ENCODE assay signal across 16 mouse cellular contexts in the genomic region with DNA sequence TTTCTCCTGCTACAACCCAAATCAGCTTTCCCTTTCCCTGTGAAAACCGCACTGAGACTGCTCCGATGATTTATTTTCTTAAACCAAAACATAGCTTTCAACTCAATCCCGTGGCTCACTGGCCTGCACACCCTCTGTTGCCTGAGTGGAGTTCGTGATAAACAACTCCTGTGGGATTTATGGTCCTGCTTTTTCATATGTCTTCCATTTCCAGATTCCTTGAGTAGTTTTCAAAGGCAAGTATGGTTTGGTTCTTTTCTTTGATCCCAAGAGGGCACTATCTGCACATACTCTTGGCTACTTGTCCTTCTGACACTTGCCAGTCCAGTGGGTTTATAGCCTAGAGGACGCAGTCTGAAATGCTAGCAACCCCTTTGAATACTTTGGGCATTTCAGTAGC.
DNase-seq lines count a peak whose midpoint lies in the region; ATAC-seq and TF ChIP-seq lines count a peak whose summit lies in the region.
"Had no signal": no experiment of that assay in that cellular context is flagged by ENCODE, and none has a peak within 500 bp of the region (broad histone marks: within the 10 kb centered on the region; RNA-seq: fewer than 3 reads in every experiment).

No protein-coding gene starts in this region.

- no peak overlapping the region for H3K9ac ChIP-seq in heart, postnatal 0 days (replicated peaks; ENCODE audit: low read depth, low read length)
- H3K9ac ChIP-seq in lung, embryonic 14.5 days = no peak overlapping the region
- H3K9ac ChIP-seq: heart, embryonic 15.5 days; hindbrain, embryonic 15.5 days; liver, embryonic 13.5 days had no signal

- ATAC-seq in heart, postnatal 0 days (ENCODE audit: insufficient read depth, low read depth) = no peak
- ATAC-seq in lung, embryonic 14.5 days (ENCODE audit: insufficient read depth) = no peak

- no peak for TF ChIP-seq EP300 in heart, postnatal 0 days (IDR thresholded peaks at IDR 0.05; ENCODE audit: low read depth)

- H3K27me3 ChIP-seq in heart, postnatal 0 days (ENCODE audit: control insufficient read depth, insufficient read depth, low read length) = no peaks in the 10 kb centered on the region
- no peaks in the 10 kb centered on the region for H3K27me3 ChIP-seq in lung, embryonic 14.5 days (ENCODE audit: insufficient read depth, low read length)
- H3K27me3 ChIP-seq: heart, embryonic 15.5 days; hindbrain, embryonic 15.5 days; liver, embryonic 13.5 days had no signal

- peak; percentile 33 for TF ChIP-seq CTCF in heart, postnatal 0 days (IDR thresholded peaks at IDR 0.05; ENCODE audit: low read depth)
- TF ChIP-seq CTCF in lung, embryonic 14.5 days (IDR thresholded peaks at IDR 0.05; ENCODE audit: low read depth) = peak; percentile 34; the same call in 1 of the 2 replicates
- no peak for TF ChIP-seq CTCF in lung, adult 2 months (IDR thresholded peaks at IDR 0.05; ENCODE audit: insufficient read depth, low read length)

- no peaks in the 10 kb centered on the region for H3K4me1 ChIP-seq in heart, postnatal 0 days (ENCODE audit: control insufficient read depth, insufficient read depth)
- H3K4me1 ChIP-seq in lung, embryonic 14.5 days (ENCODE audit: insufficient read depth) = no peaks in the 10 kb centered on the region
- H3K4me1 ChIP-seq in lung, adult 2 months (ENCODE audit: control insufficient read depth, insufficient read depth, low read length) = no peaks in the 10 kb centered on the region
- H3K4me1 ChIP-seq: heart, embryonic 15.5 days; hindbrain, embryonic 15.5 days; liver, embryonic 13.5 days had no signal

- no peak for TF ChIP-seq POLR2A in lung, adult 2 months (IDR thresholded peaks at IDR 0.05; ENCODE audit: borderline replicate concordance, extremely low read depth, low read depth, low read length)

- 56% methylated on average over 5 of the region's 5 CpGs for WGBS in heart, postnatal 0 days
- 44% methylated on average over 5 of the region's 5 CpGs for WGBS in lung, embryonic 14.5 days
- WGBS in lung, adult 2 months = 42% methylated on average over 5 of the region's 5 CpGs

- H3K9me3 ChIP-seq in heart, postnatal 0 days (replicated peaks; ENCODE audit: control insufficient read depth, low read length) = no peaks in the 10 kb centered on the region
- no peaks in the 10 kb centered on the region for H3K9me3 ChIP-seq in lung, embryonic 14.5 days (ENCODE audit: low read depth, low read length)
- H3K9me3 ChIP-seq: heart, embryonic 15.5 days; hindbrain, embryonic 15.5 days; liver, embryonic 13.5 days had no signal

- no peak for DNase-seq in heart, postnatal 0 days (ENCODE audit: low spot score)
- no peak for DNase-seq in heart, adult 11 months
- peak; percentile 43 for DNase-seq in lung, embryonic 14.5 days
- DNase-seq in lung, adult 2 months = no peak
- peak; percentile 48 for DNase-seq in embryo, embryonic 11.5 days (ENCODE audit: low read depth, low spot score)
- peak; percentile 17 for DNase-seq in retina, embryonic 14.5 days (ENCODE audit: low spot score)
- no peak for DNase-seq in ovary, postnatal 36 days (ENCODE audit: low spot score)
- no peak for DNase-seq in gastrocnemius, postnatal 10 days
- DNase-seq: cerebellum, postnatal 36 days; layer of hippocampus, postnatal 36 days; liver, embryonic 13.5 days; right cerebral cortex, adult 18-20 months; thymus, postnatal 36 days had no signal

- H3K27ac ChIP-seq in heart, postnatal 0 days (ENCODE audit: low read depth) = no peak overlapping the region
- no peak overlapping the region for H3K27ac ChIP-seq in lung, embryonic 14.5 days (ENCODE audit: low read depth)
- H3K27ac ChIP-seq: heart, embryonic 15.5 days; hindbrain, embryonic 15.5 days; liver, embryonic 13.5 days had no signal

- no peak overlapping the region for H3K4me2 ChIP-seq in heart, postnatal 0 days (ENCODE audit: low read depth, low read length)
- H3K4me2 ChIP-seq in lung, embryonic 14.5 days = no peak overlapping the region
- H3K4me2 ChIP-seq: heart, embryonic 15.5 days; hindbrain, embryonic 15.5 days; liver, embryonic 13.5 days; midbrain, embryonic 11.5 days had no signal

- H3K36me3 ChIP-seq in heart, postnatal 0 days (replicated peaks; ENCODE audit: control insufficient read depth, insufficient read depth, low read length) = no peaks in the 10 kb centered on the region
- H3K36me3 ChIP-seq in lung, embryonic 14.5 days (ENCODE audit: insufficient read depth) = no peaks in the 10 kb centered on the region
- H3K36me3 ChIP-seq: heart, embryonic 15.5 days; hindbrain, embryonic 15.5 days; liver, embryonic 13.5 days had no signal

- H3K4me3 ChIP-seq in heart, postnatal 0 days (ENCODE audit: low read depth, low read length) = no peak overlapping the region
- no peak overlapping the region for H3K4me3 ChIP-seq in lung, embryonic 14.5 days (ENCODE audit: low read depth, low read length)
- no peak overlapping the region for H3K4me3 ChIP-seq in lung, adult 2 months (replicated peaks; ENCODE audit: extremely low read depth, low read depth, low read length)
- H3K4me3 ChIP-seq: heart, embryonic 15.5 days; hindbrain, embryonic 15.5 days; liver, embryonic 13.5 days had no signal

Comparison
In these comparisons a context has a peak if more than half of its experiments do, and no peak if none do; other contexts are left out.
1. DNase-seq: peak in lung, embryonic 14.5 days (single experiment), embryo, embryonic 11.5 days (single experiment) and retina, embryonic 14.5 days (single experiment); none in heart, postnatal 0 days (single experiment), heart, adult 11 months (single experiment), lung, adult 2 months (single experiment), ovary, postnatal 36 days (single experiment) and gastrocnemius, postnatal 10 days (single experiment).